Mouse (Mus musculus): ENCODE results near the gene Slc6a4.

GRCm38 (mm10) chr11:76992886-76993285, 5.5 kb upstream of the Slc6a4 start:
- TF ChIP-seq POLR2A (IDR thresholded peaks at IDR 0.05; ENCODE audit: low read depth, low read length): no peak
- no peak for TF ChIP-seq CTCF (conservative IDR thresholded peaks at IDR 0.05; ENCODE audit: insufficient read depth, insufficient read length, low read depth, low read length)

Measured in kidney, adult 2 months (tissue).